Mouse (Mus musculus) 3134 (cell line): ENCODE results near the gene Olfr888.

Experiments
- DNase-seq: peaks from one replicate; pipeline ENCODE4 v3.0.0-alpha.2; 2011; ENCODE audit warnings: low spot score; ENCODE audit not compliant: insufficient read length; ENCODE audit errors: extremely low read depth

Olfr888 gene

GRCm38 (mm10) chr9:38107828-38108227 lies at the start of gene Olfr888:
Gene Olfr888 (plus strand): TSS chr9:38108128.
- no peak for DNase-seq

GRCm38 (mm10) chr9:38061022-38061421 lies 46.9 kb upstream of the Olfr888 start, which contains the start of gene Olfr885:
Gene Olfr885 (plus strand): TSS chr9:38061322.
- DNase-seq = no peak

GRCm38 (mm10) chr9:38083772-38084171 lies 24.2 kb upstream of the Olfr888 start, which contains the start of gene Olfr887:
Gene Olfr887 (plus strand): TSS chr9:38084072.
- DNase-seq = no peak

- no peak for DNase-seq
Observed at GRCm38 (mm10) chr9:38114898-38115297, 7.0 kb downstream of the Olfr888 start, which contains the start of gene Olfr889. Gene Olfr889 (plus strand): TSS chr9:38115198.

- no peak for DNase-seq
Observed at GRCm38 (mm10) chr9:38142217-38142616, 34.3 kb downstream of the Olfr888 start, which contains the start of gene Olfr890. Gene Olfr890 (plus strand): TSS chr9:38142517.
